Mouse (Mus musculus) neural tube, embryonic 10.5 days (tissue): Measurements from ENCODE around the gene Popdc2.

Experiments used
- DNase-seq: peaks from one replicate; pipeline ENCODE4 v3.0.0-alpha.2; 2017; ENCODE audit warnings: low spot score; ENCODE audit errors: extremely low spot score

Popdc2 gene

DNA sequence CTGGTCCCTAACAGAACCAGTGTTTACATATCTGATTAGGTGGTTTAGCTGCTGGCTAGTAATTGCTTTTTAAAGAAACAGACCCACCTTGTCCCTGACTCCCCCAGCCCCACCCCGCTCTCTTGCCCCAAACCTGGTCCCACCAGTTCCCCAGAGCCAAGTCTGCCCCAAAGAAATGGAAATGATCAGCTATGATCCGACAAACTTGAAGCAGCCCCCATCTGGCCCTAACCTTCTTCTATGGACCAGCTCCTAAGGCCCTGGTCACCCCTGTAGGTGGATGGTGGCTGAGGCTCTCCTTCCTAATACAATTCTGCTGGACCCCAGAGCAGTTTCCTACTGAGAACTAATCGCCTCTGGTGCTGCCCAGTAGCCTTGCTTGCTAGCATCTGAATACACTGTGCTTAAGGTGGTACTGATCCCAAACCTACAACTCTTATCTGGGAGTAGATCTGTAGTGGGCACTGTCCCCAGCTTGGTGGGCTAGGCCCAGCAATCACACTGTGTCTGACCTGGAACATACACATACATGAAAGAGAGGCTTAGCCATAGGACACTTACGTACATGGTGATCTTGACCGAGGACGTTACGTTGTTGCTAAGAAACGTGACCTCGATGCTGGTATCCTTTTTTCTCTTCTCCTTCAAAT is 38.4 kb downstream of the Popdc2 start:
- no peak for DNase-seq

DNA sequence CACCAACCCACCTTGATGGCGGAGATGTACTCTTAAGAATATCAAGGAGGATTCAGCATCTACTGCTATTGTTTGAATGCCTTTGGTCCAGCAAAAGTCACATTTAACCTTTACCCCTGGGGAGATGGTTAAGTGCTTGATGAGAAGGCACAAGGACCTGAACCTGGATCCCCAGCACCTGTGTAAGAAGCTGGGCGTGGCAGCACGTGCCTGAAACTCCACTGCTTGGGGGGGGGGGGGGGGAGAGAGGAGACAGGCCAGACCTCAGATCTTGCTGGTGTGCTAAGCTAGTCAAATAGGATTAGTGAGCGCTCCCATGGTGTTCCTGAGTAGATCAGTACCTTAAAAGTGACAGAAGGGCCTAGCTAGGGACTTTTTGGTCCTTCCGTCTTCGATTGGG is 39.5 kb downstream of the Popdc2 start:
- DNase-seq, result no peak

DNA sequence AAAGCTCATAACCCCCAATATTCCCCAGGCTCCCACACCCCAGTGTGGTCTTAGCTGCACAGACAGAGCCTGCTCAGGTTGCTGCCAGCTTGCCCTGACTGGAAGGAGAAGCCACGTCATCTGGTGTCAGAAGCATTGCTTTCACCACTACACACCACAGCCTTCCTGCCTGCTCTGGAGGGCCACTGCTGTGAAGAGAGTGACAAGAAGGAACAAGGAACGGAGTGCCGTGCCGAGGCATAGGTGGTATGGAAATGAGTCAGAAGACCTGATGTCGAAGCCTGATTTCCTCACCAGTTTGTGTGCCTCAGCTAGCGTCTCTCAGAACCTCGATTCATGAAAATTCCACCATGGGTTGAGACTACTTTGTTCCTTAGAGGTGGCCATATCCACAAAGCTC is 41.6 kb downstream of the Popdc2 start:
- DNase-seq, result no peak

DNA sequence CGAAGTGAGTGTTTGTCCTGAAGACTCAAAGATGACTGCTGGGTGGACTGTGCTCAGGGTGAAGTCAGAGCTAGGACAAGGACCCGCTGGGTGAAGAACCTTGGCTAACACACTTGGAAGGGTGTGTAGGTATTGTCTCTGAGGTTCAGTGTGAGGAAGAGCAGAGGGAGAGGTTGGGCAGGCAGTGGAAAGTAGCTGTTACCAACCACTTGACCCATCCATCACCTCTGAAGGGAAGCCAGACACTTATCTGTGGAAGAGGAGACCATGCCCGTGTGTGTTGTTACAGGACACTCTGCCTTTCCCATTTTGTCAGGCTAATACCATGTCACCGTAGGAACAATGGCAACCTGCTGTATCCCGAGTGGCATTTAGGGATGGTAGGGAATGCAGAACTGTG is 44.3 kb downstream of the Popdc2 start:
- DNase-seq, result no peak

DNA sequence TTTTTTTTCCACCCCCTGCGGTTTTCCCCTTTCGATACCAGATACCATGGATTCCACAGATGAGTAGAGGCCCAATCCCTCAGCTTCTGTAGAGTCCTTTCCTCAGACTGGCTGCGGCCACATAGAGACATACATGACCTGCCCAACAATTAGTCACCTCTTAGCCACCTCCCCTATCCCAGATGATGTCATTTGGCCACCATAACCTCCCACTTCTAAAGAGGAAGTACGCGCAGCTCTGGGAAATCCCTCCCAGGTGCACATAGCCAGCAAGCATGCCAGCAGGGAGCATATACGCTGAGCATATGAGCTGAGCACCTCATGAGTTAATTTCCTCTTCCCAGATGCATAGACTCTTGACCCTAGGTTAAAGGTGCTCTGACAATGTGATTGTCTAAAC is 44.7 kb downstream of the Popdc2 start:
- no peak for DNase-seq

DNA sequence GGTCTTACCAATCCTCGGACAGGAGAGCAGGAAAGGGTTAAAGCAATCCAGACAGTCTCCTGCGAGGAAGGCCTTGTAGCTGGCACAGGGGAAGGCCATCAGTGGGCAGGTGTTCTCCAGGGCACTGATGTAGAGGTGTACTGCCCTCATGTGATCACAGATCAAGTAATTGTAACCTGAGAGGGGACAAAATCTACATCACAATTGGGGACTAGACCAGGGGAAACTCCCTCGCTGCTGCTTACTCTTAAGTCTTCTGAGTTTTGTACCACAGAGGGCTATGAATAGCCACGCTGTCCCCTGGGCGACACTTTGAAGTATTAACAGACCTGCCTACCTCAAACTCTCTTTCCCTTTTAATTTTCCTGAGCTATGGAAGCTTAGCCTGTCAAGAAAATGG is 45.6 kb downstream of the Popdc2 start:
- DNase-seq, result no peak

DNA sequence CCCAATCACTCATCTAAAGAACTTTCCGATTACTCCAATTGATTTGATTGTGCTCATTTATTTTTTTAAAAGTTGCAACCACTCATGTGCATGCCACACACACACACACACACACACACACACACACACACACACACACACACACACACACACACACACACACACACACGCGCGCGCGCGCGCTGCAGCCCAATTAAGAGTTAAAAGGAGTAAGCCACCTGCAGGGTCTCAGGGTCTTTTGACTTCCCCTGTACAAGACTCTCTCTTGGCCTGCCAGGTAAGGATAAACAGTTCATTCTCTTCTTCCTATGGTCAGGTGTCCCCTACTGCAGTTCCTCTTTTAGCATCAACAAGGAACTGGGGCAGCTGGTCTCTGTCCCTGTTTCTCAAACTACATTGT is 46.4 kb downstream of the Popdc2 start:
- no peak for DNase-seq

DNA sequence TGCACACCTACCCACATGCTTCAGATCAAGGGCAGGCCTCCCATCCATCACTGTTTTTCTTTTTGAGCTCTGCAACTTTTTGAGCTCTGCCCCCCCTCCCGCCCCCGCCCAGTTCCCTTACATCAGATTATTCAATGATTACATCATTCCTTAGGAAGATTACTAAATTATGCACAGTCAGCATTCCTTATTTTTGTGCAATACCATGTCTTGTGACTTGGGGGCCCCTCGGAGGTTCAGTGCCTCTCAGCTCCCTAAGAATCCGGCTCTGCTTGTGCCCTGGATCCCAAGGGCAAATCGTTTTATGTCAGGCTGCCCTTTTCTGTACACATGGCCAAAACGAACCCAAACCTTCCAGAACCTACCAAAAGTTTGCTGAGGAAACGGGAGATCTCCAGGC is 52.9 kb downstream of the Popdc2 start:
- DNase-seq, result no peak

DNA sequence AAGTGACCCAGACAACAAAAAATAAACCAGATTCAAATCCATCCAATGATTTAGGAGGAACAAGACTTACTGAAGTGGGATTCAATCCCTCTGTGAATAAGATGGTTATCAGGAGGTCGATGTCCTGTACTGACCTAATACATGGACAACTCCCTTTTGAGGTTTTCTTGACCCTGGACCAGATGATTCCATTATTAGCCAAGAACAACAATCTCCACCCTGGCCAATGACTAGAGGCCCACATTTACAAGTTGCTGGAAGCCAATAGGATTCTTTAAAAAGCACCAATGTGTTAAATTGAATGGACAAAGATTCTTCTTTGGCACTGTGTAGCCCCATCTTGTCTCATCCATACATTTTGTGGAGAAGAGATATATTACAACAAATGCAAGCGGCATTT is 63.4 kb downstream of the Popdc2 start:
- no peak for DNase-seq

DNA sequence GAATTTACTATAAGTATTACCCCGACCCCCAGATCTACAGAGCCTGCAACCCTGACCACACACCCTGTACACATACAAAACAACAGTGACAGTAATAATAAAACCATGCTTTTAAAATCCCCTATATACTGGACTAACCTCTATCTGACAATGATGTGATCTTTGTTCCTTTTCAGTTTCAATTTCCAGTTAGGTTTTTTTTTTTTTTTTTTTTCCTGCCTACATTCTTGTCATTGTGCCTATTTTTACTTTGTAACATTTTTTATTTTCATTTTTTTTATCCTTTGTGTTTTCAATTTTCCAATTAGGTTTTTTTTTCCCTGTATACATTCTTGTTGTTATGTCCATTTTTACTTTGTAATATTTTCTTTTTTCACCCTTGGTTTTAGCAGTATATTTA is 63.8 kb downstream of the Popdc2 start:
- no peak for DNase-seq
